Mouse (Mus musculus) layer of hippocampus, adult 9-10 months (tissue): ENCODE results near the gene Lgals2.

Source experiments
- DNase-seq: peaks from one replicate; pipeline ENCODE4 v3.0.0; 2022; ENCODE audit warnings: low spot score

The Lgals2 gene

GRCm38 (mm10) chr15:78843581-78844469, 11.5 kb downstream of the Lgals2 start:
- no peak for DNase-seq

- DNase-seq = no peak
Observed at GRCm38 (mm10) chr15:78842371-78843163, 12.8 kb downstream of the Lgals2 start, which contains the start of gene Cdc42ep1. TSS of gene Cdc42ep1 (plus strand) at chr15:78842624.

GRCm38 (mm10) chr15:78841161-78841790, 14.1 kb downstream of the Lgals2 start:
- DNase-seq = no peak

GRCm38 (mm10) chr15:78840751-78841150, 14.6 kb downstream of the Lgals2 start:
- DNase-seq = no peak

- no peak for DNase-seq
Observed at GRCm38 (mm10) chr15:78840241-78840640, 15.1 kb downstream of the Lgals2 start.

GRCm38 (mm10) chr15:78839744-78840143, 15.6 kb downstream of the Lgals2 start:
- DNase-seq = no peak

GRCm38 (mm10) chr15:78836086-78836621, 19.2 kb downstream of the Lgals2 start:
- DNase-seq = no peak

GRCm38 (mm10) chr15:78835200-78836085, 19.9 kb downstream of the Lgals2 start:
- DNase-seq = no peak

- no peak for DNase-seq
Observed at GRCm38 (mm10) chr15:78834233-78835005, 20.9 kb downstream of the Lgals2 start.

- DNase-seq = no peak
Observed at GRCm38 (mm10) chr15:78833582-78833981, 21.7 kb downstream of the Lgals2 start.

- DNase-seq = no peak
Observed at GRCm38 (mm10) chr15:78832701-78833123, 22.6 kb downstream of the Lgals2 start.

- DNase-seq = no peak
Observed at GRCm38 (mm10) chr15:78831720-78832657, 23.3 kb downstream of the Lgals2 start.

GRCm38 (mm10) chr15:78830742-78831719, 24.3 kb downstream of the Lgals2 start:
- no peak for DNase-seq

GRCm38 (mm10) chr15:78829636-78830035, 25.7 kb downstream of the Lgals2 start:
- DNase-seq = no peak

GRCm38 (mm10) chr15:78828315-78828714, 27.0 kb downstream of the Lgals2 start:
- no peak for DNase-seq

GRCm38 (mm10) chr15:78826213-78827204, 28.8 kb downstream of the Lgals2 start:
- DNase-seq = no peak

GRCm38 (mm10) chr15:78816074-78816391, 39.3 kb downstream of the Lgals2 start:
- no peak for DNase-seq
